Mouse (Mus musculus) cerebellum, adult 2 months (tissue): ENCODE measurements at regions not wholly inside any gene's neighbourhood (a gene's known extent, or its start where the extent isn't known, plus 50 kb on each side); places are given as distances from the start of the nearest gene placed in this dataset.

Source experiments
- CTCF ChIP-seq: fragments of 200-500 bp; IDR thresholded peaks from 2 replicates; pipeline ENCODE4 v1.5.1; 2011; ENCODE audit warnings: low read depth, mild to moderate bottlenecking, control low read depth, low read length, moderate library complexity, borderline replicate concordance; ENCODE audit not compliant: insufficient read depth
- POLR2A ChIP-seq: fragments of 200-500 bp; IDR thresholded peaks from 2 replicates; pipeline ENCODE4 v1.6.1; 2011; ENCODE audit warnings: low read length, control low read depth, borderline replicate concordance; ENCODE audit not compliant: insufficient read depth

GRCm38 (mm10) chr17:79481936-79482335, 127.0 kb upstream of the Cdc42ep3 start:
- TF ChIP-seq CTCF = no peak
- TF ChIP-seq POLR2A = no peak
